Mouse (Mus musculus) adrenal gland, postnatal 36 days (tissue): ENCODE data around the gene Synrg. TPM values are rescaled to one million over a fixed set of nuclear protein-coding genes. Genes with fewer than 3 reads are reported as not detected.

Source experiments
- DNase-seq, 2 experiments: peaks; one replicate each; pipeline ENCODE4 v3.0.0; 2021; ENCODE audit warnings: mixed read lengths in 1 of 2
- total RNA-seq, 2 experiments: library from RNA; stranded (reverse); gene quantifications; 2 replicates each; pipeline ENCODE4 v1.2.3; 2021

Gene Synrg
- total RNA-seq, 2 experiments from 2014 or later, result 48.4 to 49.2 TPM

- DNase-seq, result no peak
These were observed 109.9 kb downstream of the Synrg start for GRCm38 (mm10) chr11:84073816-84074764.

GRCm38 (mm10) chr11:84077008-84077407 lies 112.8 kb downstream of the Synrg start:
- DNase-seq, result no peak

GRCm38 (mm10) chr11:84078601-84079000 lies 114.4 kb downstream of the Synrg start:
- no peak for DNase-seq

- DNase-seq, result no peak
These were observed 115.1 kb downstream of the Synrg start for GRCm38 (mm10) chr11:84079361-84079760.

GRCm38 (mm10) chr11:84079887-84080286 lies 115.7 kb downstream of the Synrg start:
- DNase-seq, result no peak

GRCm38 (mm10) chr11:84080327-84080726 lies 116.1 kb downstream of the Synrg start:
- no peak for DNase-seq

- no peak for DNase-seq
These were observed 117.7 kb downstream of the Synrg start for GRCm38 (mm10) chr11:84081901-84082300.

- DNase-seq, result no peak
These were observed 126.3 kb downstream of the Synrg start for GRCm38 (mm10) chr11:84090572-84090971.

Other genes starting within 250 kb of the Synrg start
- gene Wfdc21, start 217.5 kb upstream of the Synrg start, total RNA-seq, result 1 to 10 TPM in 1 of 2 experiments, not detected in 1; 1.1 TPM
- gene Heatr6, start 210.7 kb upstream of the Synrg start, total RNA-seq, result 10 to 100 TPM; 11.3 to 14.6 TPM
- not detected for gene Hnf1b, start 114.4 kb upstream of the Synrg start, total RNA-seq
- 10 to 100 TPM; 20.0 to 21.7 TPM for gene Ddx52, start 22.4 kb upstream of the Synrg start, total RNA-seq
- gene Dusp14, start 104.8 kb downstream of the Synrg start, total RNA-seq, result 10 to 100 TPM in 1 of 2 experiments, 1 to 10 TPM in 1; 6.0 to 14.0 TPM
- 10 to 100 TPM; 12.0 to 17.7 TPM for gene Tada2a, start 165.2 kb downstream of the Synrg start, total RNA-seq
- gene Acaca, start 165.2 kb downstream of the Synrg start, total RNA-seq, result 100 to 1,000 TPM; 441 to 587 TPM
- gene Gm11437, start 203.0 kb downstream of the Synrg start, total RNA-seq, result not detected